Mouse (Mus musculus): ENCODE data around the gene Gm21663. TPM values are rescaled to one million over a fixed set of nuclear protein-coding genes. Genes with fewer than 3 reads are reported as not detected.

The Gm21663 gene
- polyA plus RNA-seq, 1 experiment from 2014 or later, result 0.07 TPM

Other genes with a start within 250 kb of the Gm21663 start
- gene Xrcc2, start 236.6 kb downstream of the Gm21663 start, polyA plus RNA-seq (2015; fragmentation: Nextera tagmentation; extraction: Ambion mirVana), result 8.2 and 8.4 TPM in 2 replicates
- 34.4 and 40.0 TPM in 2 replicates for gene Actr3b, start 182.4 kb downstream of the Gm21663 start, polyA plus RNA-seq (2015; fragmentation: Nextera tagmentation; extraction: Ambion mirVana)
- gene Gm21671, start 12.0 kb upstream of the Gm21663 start, polyA plus RNA-seq (2015; fragmentation: Nextera tagmentation; extraction: Ambion mirVana), result 0.11 and 0.17 TPM in 2 replicates
- gene Gm21680, start 30.3 kb upstream of the Gm21663 start, polyA plus RNA-seq (2015; fragmentation: Nextera tagmentation; extraction: Ambion mirVana), result 0.05 and 0.19 TPM in 2 replicates
- 0.05 TPM in 1 of 2 replicates, not detected in the other for gene Gm21698, start 46.3 kb upstream of the Gm21663 start, polyA plus RNA-seq (2015; fragmentation: Nextera tagmentation; extraction: Ambion mirVana)
- 0.24 TPM in 1 of 2 replicates, not detected in the other for gene Gm1979, start 62.4 kb upstream of the Gm21663 start, polyA plus RNA-seq (2015; fragmentation: Nextera tagmentation; extraction: Ambion mirVana)
- not detected in 2 replicates for gene Gm5862, start 80.5 kb upstream of the Gm21663 start, polyA plus RNA-seq (2015; fragmentation: Nextera tagmentation; extraction: Ambion mirVana)
- gene Speer4a, start 97.2 kb upstream of the Gm21663 start, polyA plus RNA-seq (2015; fragmentation: Nextera tagmentation; extraction: Ambion mirVana), result 0.25 TPM in 1 of 2 replicates, not detected in the other
- gene Gm7347, start 116.2 kb upstream of the Gm21663 start, polyA plus RNA-seq (2015; fragmentation: Nextera tagmentation; extraction: Ambion mirVana), result 0.08 and 0.09 TPM in 2 replicates
- gene Gm10471, start 146.9 kb upstream of the Gm21663 start, polyA plus RNA-seq (2015; fragmentation: Nextera tagmentation; extraction: Ambion mirVana), result 0.06 TPM in 1 of 2 replicates, not detected in the other
- gene 5031410I06Rik, start 163.0 kb upstream of the Gm21663 start, polyA plus RNA-seq (2015; fragmentation: Nextera tagmentation; extraction: Ambion mirVana), result 0.24 and 0.28 TPM in 2 replicates
- gene Gm10220, start 179.0 kb upstream of the Gm21663 start, polyA plus RNA-seq (2015; fragmentation: Nextera tagmentation; extraction: Ambion mirVana), result 0.09 and 0.15 TPM in 2 replicates